Mouse (Mus musculus) mouse trophoblast stem cell (cell line): ENCODE results near the gene Acat2.
"Not testable (repeated sequence)": the region's sequence is repeated elsewhere in the genome, so short reads cannot be mapped to it uniquely, and the experiment has no call there.

Experiments used
- in situ Hi-C, 2 experiments: fragments of 300-500 bp; cut with MseI, MboI; formaldehyde crosslinking; loops; 2 replicates in 1 of 2; 3 replicates in 1 of 2; pipeline ENCODE4 v1.15.1; 2025

The Acat2 gene

GRCm38 (mm10) chr17:12959377-12959776, 1.2 kb downstream of the Acat2 start:
- in situ Hi-C loops, result not testable (repeated sequence)

- in situ Hi-C loops, result no loop called here
These were observed 3.9 kb downstream of the Acat2 start for GRCm38 (mm10) chr17:12956664-12957063.

GRCm38 (mm10) chr17:12949669-12950068, 10.9 kb downstream of the Acat2 start:
- in situ Hi-C loops, result no loop called here

GRCm38 (mm10) chr17:12942459-12943162, 17.9 kb downstream of the Acat2 start:
- in situ Hi-C loops, result no loop called here

- in situ Hi-C loops, result no loop called here
These were observed 18.8 kb downstream of the Acat2 start for GRCm38 (mm10) chr17:12941543-12942260.

DNA sequence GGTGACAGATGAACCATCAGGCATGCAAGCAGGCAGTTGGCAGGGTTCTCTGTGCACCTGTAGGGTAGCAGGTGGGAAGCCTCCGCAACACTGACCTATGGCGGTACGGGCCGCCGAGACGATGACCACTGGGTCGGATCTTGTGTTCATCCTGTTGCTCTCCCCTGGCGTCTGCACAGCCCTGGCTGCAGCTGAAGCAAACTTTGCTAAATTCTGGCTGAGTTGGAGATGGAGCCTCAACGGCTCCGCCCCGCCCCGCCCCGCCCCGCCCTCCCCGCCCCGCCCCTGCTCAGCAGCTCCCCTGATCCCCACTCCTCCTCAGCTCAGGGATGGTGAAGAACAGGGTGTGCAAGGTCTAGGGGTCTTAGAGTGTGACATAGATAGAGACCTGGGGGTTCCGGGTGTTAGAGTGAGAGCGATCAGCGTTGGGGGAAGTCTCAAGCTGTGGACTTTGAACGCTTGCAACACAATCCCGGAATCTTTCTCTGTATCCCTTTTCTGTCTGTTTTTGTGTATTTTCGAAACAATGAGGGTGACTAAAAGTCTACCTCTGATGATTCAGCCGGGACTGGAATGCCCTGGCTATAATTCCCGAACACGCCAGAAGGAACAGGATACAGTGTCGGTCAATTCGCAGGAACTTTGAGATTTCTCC, 20.3 kb downstream of the Acat2 start, which contains the start of gene Acat3:
Gene Acat3 (minus strand): TSS at position 450 of the 655 bp plus-strand sequence.
- in situ Hi-C loops, result no loop called here

DNA sequence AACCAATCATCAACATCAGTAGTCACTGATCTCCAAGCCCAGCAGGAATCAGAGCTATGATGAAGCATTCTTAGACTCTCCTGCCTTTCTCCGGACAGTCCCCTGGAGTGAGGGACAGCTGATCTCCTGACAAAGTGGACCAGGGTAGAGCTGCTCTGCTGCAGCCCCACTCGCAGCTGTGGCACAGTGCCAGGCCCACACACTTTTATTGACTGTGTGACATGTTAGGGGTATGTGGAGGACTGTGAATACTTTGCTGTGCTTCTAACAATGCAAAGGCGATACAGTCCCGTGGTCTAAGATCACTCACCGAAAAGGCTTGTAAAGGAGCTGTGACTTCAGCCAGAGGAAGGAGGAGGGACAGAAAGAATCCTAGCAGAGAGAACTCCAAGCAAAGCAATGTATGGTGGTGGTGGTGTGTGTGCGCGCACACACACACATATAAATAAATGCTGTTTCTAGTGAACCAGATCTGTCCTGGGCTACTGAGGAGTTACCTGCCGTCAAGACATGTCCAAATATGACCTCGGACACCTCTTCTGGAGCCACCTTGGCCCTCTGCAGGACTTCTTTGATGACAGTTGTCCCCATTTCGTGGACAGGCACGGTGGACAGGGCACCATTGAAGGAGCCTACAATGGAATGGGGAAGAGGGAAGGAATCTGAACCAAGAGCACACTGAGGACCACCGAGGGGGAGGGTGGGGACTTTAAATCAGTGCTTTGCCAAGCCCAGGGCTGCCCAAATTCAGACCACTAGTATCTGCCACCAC, 21.0 kb downstream of the Acat2 start:
- in situ Hi-C loops, result not testable (repeated sequence)

DNA sequence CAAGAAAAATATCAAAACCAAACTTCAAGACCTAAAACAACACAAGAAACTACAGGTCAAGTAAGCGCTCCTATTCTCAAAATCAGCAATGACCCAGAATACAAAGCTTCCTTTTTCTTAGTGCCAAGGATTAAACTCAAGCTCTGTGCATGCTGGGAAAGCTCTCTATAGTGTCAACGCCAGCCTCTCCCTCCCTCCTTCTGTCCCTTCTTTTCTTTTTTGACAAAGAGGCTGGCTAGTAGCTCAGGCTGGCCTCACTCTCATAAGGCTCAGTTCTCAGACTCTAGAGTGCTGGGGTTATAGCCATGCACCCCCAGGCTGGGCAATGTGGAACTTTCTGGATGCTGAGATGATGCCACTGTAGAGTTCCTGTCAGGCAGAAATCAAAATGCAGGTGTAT, 22.5 kb downstream of the Acat2 start:
- in situ Hi-C loops, result no loop called here

DNA sequence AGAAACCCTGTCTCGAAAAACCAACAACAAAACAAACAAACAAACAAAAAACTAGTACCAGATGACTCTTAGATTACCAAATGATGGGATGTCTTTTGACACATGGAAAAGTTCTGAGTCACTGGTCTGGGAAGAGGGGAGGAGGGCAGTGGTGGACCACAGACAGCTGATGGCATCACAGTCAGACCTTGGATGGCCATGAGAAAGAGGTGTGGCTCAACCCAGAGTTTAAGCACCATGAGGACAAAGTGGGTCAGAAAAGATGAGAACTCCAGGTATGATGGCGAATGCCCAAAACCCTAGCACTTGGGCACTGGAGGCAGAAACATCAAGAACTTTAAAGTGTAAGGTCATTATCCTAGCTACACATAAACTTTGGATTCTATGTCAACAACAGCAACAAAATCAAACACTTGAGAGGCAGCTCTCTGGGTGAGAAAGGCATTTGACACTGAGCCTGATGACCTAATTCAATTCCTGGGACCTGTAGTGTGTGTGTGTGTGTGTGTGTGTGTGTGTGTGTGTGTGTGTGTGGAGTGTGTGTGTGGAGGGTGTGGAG, 23.1 kb downstream of the Acat2 start:
- in situ Hi-C loops, result no loop called here

DNA sequence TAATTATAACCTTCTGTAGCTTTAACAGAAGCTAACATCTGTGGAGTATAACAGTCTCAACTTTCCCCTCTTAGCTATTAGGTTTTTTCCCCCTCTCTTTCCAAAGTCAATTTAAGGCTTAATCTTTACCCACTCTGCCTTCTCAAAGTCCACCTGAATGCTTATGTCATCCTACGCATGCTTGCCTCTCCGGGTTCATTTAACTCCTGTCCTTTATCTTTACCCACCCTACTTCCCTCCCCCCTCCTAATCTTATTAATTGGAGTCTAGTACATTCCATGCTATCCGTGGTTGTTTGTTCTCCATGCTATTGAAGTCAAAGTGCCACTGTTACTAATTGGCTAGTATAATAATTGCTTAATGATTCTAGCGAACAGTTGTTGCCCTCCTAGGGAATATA, 24.8 kb downstream of the Acat2 start:
- in situ Hi-C loops, result no loop called here

DNA sequence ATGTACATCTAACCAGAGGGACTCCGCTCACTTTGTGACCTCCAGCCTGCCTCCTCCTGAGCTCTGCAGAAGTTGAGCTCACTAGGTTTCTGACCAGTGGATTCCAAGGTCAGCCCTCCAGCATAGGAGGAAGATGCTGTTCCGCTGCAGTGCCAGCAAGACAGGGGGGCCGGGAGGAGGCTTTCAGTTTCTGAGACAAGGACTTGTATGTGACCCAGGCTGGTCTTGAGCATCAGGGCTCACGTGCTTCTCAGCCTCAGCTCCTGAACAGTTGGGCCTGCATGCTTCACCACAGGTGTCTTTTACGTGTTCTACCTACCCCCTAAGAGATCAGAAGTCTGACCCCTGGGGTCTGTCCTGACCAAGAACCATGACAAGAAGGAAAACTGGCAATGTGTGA, 29.0 kb downstream of the Acat2 start:
- in situ Hi-C loops, result not testable (repeated sequence)

GRCm38 (mm10) chr17:12925703-12926180, 34.8 kb downstream of the Acat2 start:
- in situ Hi-C loops, result no loop called here

DNA sequence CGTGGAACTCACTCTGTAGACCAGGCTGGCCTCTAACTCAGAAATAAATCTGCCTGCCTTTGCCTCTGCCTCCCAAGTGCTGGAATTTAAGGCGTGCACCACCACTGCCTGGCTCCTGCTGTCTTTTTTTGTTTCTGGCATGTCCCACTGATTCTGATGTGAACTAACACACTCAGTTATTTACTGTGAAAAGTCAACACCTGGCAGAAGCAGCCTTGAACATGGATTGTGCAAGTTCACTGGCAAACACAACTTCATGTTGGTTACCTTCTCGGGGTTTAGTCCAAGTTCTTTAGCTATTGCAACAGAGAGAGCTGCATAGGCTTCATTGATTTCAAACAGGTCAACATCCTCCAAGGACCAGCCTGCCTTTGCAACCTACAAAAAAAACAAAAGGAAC, 35.5 kb downstream of the Acat2 start:
- in situ Hi-C loops, result no loop called here

- in situ Hi-C loops, result no loop called here
These were observed 39.5 kb downstream of the Acat2 start for GRCm38 (mm10) chr17:12921073-12921472.

DNA sequence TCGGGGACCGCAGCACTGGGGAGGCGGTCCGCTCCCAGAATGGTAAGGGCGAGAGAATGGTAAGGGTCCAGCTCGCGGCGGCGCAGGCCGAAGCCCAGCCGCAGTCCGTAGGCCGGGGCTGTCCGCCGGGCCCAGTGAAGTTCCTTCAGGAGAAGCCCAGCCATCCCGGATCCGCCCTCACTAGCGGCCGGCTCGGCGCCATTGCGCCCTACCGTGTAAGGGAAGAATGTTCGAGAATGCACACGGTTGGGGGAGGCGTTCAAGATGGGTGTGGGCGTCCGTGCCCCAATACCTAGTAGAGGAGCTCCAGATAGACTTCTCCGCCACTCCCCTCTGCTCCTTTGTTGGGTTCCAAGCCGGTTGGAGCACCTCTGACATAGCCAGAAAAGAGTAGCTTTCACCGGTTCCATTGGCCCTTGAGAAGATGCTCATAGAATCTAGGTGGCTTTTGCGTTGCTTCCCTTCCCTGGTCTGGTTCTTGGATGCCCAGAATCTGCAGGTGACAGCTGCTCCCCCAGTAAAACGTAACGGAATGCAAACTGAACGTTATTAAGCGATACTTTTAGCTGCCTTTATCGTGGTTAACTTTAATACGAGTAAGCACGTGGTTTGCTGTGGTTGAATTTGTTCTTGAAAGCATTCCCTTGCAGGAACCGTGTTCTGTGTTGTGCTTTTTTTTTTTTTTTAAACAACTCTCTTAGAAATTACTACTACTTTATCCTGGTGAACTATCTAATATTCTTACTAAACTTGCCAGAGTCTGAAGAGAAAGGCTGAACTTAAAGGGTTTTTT, 43.8 kb downstream of the Acat2 start:
- in situ Hi-C loops, result no loop called here

DNA sequence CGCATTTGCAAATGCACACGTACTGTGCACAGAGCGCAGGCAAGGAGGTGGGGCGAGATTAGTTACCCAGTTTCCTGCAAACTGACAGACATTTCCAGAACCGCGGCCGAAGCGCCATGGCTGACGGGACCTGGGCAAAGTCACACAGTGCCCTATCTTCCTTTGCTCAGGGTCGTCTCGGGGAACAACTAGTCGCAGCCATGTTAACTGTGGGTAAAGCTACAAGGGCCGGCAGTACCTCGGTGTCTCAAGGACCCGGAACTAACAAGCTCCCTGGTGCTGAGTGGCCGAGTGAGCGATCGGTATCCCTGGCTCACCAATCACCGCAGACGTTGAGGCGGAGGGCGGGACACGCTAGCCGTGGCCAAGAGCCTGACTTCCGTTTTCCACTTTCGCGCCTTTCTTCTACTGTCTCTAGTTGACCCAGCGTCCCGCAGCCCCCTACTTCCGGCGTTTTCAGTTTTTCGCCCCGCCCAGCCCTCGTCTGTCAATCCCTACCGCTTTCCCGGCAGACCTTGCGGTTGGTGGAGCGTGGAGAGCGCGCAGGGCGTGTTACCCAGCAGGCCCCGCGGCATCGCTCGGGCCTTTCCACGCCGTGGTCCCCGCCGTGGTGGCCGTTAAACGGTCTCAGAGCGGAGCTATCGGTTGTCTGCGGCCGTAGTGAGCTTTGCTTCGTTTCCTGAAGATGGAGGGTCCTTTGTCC, 44.5 kb downstream of the Acat2 start, which contains the start of gene Mrpl18:
Gene Mrpl18 (minus strand): TSS at position 465 of the 703 bp plus-strand sequence.
- in situ Hi-C loops, result no loop called here

DNA sequence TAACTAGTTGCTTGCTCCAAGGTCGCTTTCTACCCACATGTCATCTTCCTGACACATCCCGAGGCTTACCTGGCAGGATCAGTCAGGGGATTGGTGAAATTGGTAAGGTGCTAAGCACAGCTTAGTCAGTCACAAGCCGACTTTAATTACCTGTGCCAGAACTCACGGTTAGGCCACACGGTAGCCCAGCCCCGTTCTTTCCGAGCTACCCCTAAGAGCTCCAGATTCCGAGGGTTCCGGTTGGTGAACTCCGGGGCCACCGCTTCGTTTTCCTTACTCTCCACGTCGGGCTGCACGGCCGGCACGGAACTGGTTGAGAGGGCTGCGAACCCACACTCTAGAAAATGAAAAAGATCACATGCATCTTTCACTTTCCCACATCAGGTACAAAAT, 45.1 kb downstream of the Acat2 start, which contains the start of gene Tcp1:
Gene Tcp1 (plus strand): TSS at position 214 of the 393 bp plus-strand sequence.
- in situ Hi-C loops, result no loop called here

DNA sequence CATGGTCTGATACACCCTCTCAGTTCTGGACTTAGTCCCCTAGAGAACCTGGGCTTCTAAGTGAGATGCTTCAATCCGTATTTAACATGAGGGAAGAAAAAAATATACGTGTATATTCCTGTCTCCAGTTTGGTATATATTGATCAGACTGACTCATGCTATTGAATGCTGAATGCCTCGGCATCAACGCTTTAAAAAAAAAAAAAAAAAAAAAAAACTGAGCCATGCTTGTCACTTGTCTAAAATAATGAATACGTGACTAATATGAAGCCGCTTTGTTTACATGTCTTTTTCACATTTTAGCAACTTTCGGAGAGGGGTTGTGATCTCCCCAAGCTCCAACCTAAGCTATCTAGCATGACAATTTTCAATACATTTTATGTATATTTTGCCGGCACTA, 50.2 kb downstream of the Acat2 start:
- in situ Hi-C loops, result no loop called here

DNA sequence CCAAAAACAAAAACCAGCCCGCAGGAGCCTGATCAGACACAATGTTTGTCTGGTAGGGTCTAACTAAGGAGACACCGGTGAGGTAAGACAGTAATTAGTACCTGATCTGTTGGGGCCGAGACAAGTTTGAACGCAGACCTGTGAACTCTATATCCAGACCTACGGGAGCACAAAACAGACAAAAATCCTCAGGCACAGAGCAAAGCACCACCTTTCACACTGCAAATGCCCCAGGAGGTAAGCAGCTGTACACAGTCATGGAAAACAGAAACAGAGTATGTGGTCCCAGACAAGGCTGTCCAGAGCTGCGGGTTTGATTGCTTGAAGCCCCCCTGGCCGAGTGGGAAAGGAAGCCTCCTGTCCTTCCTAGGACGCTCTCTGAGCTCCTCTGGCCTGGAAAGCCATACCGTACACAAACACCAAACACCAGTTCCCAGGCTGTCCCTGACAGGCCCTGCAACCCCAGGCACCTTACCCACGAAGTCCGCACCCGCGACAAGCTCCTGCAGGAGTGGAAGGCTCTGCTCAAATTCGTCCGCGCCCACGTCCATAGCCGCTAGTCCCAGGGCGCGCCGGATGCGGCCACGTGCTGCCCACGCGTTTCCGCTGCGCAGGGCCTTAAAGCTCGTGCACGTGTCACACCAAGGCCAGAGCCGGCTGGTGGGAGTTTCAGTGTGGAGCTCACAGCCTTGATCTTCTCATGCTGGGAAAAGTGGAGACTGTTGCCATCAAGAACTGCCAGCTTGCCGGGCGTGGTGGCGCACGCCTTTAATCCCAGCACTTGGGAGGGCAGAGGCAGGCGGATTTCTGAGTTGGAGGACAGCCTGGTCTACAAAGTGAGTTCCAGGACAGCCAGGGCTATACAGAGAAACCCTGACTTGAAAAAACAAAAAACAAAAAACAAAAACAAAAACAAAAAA, 50.9 kb downstream of the Acat2 start, which contains the start of gene Pnldc1:
Gene Pnldc1 (minus strand): TSS at position 870 of the 920 bp plus-strand sequence.
- in situ Hi-C loops, result no loop called here
